Mouse (Mus musculus): Measurements from ENCODE around the gene Slc25a11. TPM values are rescaled to one million over a fixed set of nuclear protein-coding genes. Genes with fewer than 3 reads are reported as not detected.
A peak's percentile ranks its signal among the peaks of the same experiment; 100 is the strongest.

Gene Slc25a11
- polyA plus RNA-seq, 1 experiment from 2014 or later = 156 TPM

GRCm38 (mm10) chr11:70669582-70670345 lies 22.5 kb upstream of the Slc25a11 start:
- H3K9ac ChIP-seq (ENCODE audit: low read length) = peak overlapping the region; percentile 81
- peaks cover 16% of the 10 kb centered on the region for H3K4me1 ChIP-seq (replicated peaks; ENCODE audit: control insufficient read depth, insufficient read depth, low read length)
- under 1% methylated on average over 31 of the region's 31 CpGs for WGBS
- peak; percentile 23 for ATAC-seq (ENCODE audit: low read depth)
- H3K27ac ChIP-seq (ENCODE audit: low read length) = peak overlapping the region; percentile 99
- H3K4me3 ChIP-seq (ENCODE audit: low read length) = peak overlapping the region; percentile 69
- H3K27me3 ChIP-seq (ENCODE audit: control insufficient read depth, insufficient read depth, low read depth, low read length) = no peaks in the 10 kb centered on the region
- H3K9me3 ChIP-seq (ENCODE audit: control insufficient read depth, low read length) = no peaks in the 10 kb centered on the region
- peaks cover 6% of the 10 kb centered on the region; the same call in 1 of the 2 replicates for H3K36me3 ChIP-seq (ENCODE audit: control insufficient read depth, insufficient read depth, low read length)
- peak overlapping the region; percentile 87 for H3K4me2 ChIP-seq (ENCODE audit: low read depth, low read length)

GRCm38 (mm10) chr11:70668771-70669505 lies 21.7 kb upstream of the Slc25a11 start, which contains the start of gene Spag7:
Spag7 (minus strand) TSS chr11:70669416.
- Histone ChIP-seq H3K4me3 (ENCODE audit: low read length) (peak within 1 kb of the TSS; percentile 69), H3K4me1 (replicated peaks; ENCODE audit: control insufficient read depth, insufficient read depth, low read length) (peaks cover 16% of the 10 kb centered on the region), H3K27ac (ENCODE audit: low read length) (peak within 1 kb of the TSS; percentile 99), H3K9ac (ENCODE audit: low read length) (peak within 1 kb of the TSS; percentile 81), H3K27me3 (ENCODE audit: control insufficient read depth, insufficient read depth, low read depth, low read length) (no peaks in the 10 kb centered on the region), H3K4me2 (ENCODE audit: low read depth, low read length) (peak within 1 kb of the TSS; percentile 87), H3K9me3 (ENCODE audit: control insufficient read depth, low read length) (no peaks in the 10 kb centered on the region), H3K36me3 (ENCODE audit: control insufficient read depth, insufficient read depth, low read length) (peaks cover 15% of the 10 kb centered on the region; the same call in 1 of the 2 replicates)
- ATAC-seq (ENCODE audit: low read depth) = peak; percentile 96
- under 1% methylated on average over 44 of the region's 44 CpGs for WGBS

GRCm38 (mm10) chr11:70668335-70668770 lies 21.1 kb upstream of the Slc25a11 start:
- WGBS = under 1% methylated on average over 15 of the region's 15 CpGs
- peak overlapping the region; percentile 74 for H3K9ac ChIP-seq (ENCODE audit: low read length)
- peak; percentile 63 for ATAC-seq (ENCODE audit: low read depth)
- H3K4me1 ChIP-seq (replicated peaks; ENCODE audit: control insufficient read depth, insufficient read depth, low read length) = peaks cover 16% of the 10 kb centered on the region
- H3K27me3 ChIP-seq (ENCODE audit: control insufficient read depth, insufficient read depth, low read depth, low read length) = no peaks in the 10 kb centered on the region
- H3K4me2 ChIP-seq (ENCODE audit: low read depth, low read length) = peak overlapping the region; percentile 87
- peaks cover 18% of the 10 kb centered on the region; the same call in 1 of the 2 replicates for H3K36me3 ChIP-seq (ENCODE audit: control insufficient read depth, insufficient read depth, low read length)
- H3K4me3 ChIP-seq (ENCODE audit: low read length) = peak overlapping the region; percentile 69
- H3K9me3 ChIP-seq (ENCODE audit: control insufficient read depth, low read length) = no peaks in the 10 kb centered on the region
- peak overlapping the region; percentile 96 for H3K27ac ChIP-seq (ENCODE audit: low read length)

- Histone ChIP-seq H3K36me3 (ENCODE audit: control insufficient read depth, insufficient read depth, low read length) (peaks cover 26% of the 10 kb centered on the region), H3K4me1 (replicated peaks; ENCODE audit: control insufficient read depth, insufficient read depth, low read length) (peaks cover 16% of the 10 kb centered on the region), H3K27me3 (ENCODE audit: control insufficient read depth, insufficient read depth, low read depth, low read length) (no peaks in the 10 kb centered on the region), H3K9ac (ENCODE audit: low read length) (peak overlapping the region; percentile 74), H3K27ac (ENCODE audit: low read length) (peak overlapping the region; percentile 96), H3K9me3 (ENCODE audit: control insufficient read depth, low read length) (no peaks in the 10 kb centered on the region), H3K4me2 (ENCODE audit: low read depth, low read length) (peak overlapping the region; percentile 87), H3K4me3 (ENCODE audit: low read length) (peak overlapping the region; percentile 69)
- ATAC-seq (ENCODE audit: low read depth) = no peak
- 51% methylated on average over 14 of the region's 14 CpGs for WGBS
Observed at GRCm38 (mm10) chr11:70667271-70668150, 20.2 kb upstream of the Slc25a11 start.

- H3K36me3 ChIP-seq (ENCODE audit: control insufficient read depth, insufficient read depth, low read length) = peaks cover 27% of the 10 kb centered on the region
- no peak overlapping the region for H3K4me3 ChIP-seq (ENCODE audit: low read length)
- no peak for ATAC-seq (ENCODE audit: low read depth)
- H3K27ac ChIP-seq (ENCODE audit: low read length) = no peak overlapping the region
- whole genome bisulfite sequencing = 87% methylated on average over 8 of the region's 8 CpGs
- no peak overlapping the region for H3K4me2 ChIP-seq (ENCODE audit: low read depth, low read length)
- H3K27me3 ChIP-seq (ENCODE audit: control insufficient read depth, insufficient read depth, low read depth, low read length) = no peaks in the 10 kb centered on the region
- H3K9me3 ChIP-seq (ENCODE audit: control insufficient read depth, low read length) = no peaks in the 10 kb centered on the region
- no peak overlapping the region for H3K9ac ChIP-seq (ENCODE audit: low read length)
- H3K4me1 ChIP-seq (replicated peaks; ENCODE audit: control insufficient read depth, insufficient read depth, low read length) = peaks cover 16% of the 10 kb centered on the region
Observed at GRCm38 (mm10) chr11:70666687-70667086, 19.4 kb upstream of the Slc25a11 start.

GRCm38 (mm10) chr11:70664741-70665140 lies 17.5 kb upstream of the Slc25a11 start:
- ATAC-seq (ENCODE audit: low read depth) = no peak
- WGBS = 89% methylated on average over 9 of the region's 9 CpGs
- Histone ChIP-seq H3K4me1 (replicated peaks; ENCODE audit: control insufficient read depth, insufficient read depth, low read length) (peaks cover 10% of the 10 kb centered on the region), H3K9ac (ENCODE audit: low read length) (no peak overlapping the region), H3K4me3 (ENCODE audit: low read length) (no peak overlapping the region), H3K4me2 (ENCODE audit: low read depth, low read length) (no peak overlapping the region), H3K36me3 (ENCODE audit: control insufficient read depth, insufficient read depth, low read length) (peaks cover 27% of the 10 kb centered on the region), H3K9me3 (ENCODE audit: control insufficient read depth, low read length) (no peaks in the 10 kb centered on the region), H3K27me3 (ENCODE audit: control insufficient read depth, insufficient read depth, low read depth, low read length) (no peaks in the 10 kb centered on the region), H3K27ac (ENCODE audit: low read length) (no peak overlapping the region)

GRCm38 (mm10) chr11:70663957-70664356 lies 16.7 kb upstream of the Slc25a11 start:
- no peak overlapping the region for H3K9ac ChIP-seq (ENCODE audit: low read length)
- H3K27me3 ChIP-seq (ENCODE audit: control insufficient read depth, insufficient read depth, low read depth, low read length) = no peaks in the 10 kb centered on the region
- peaks cover 10% of the 10 kb centered on the region for H3K4me1 ChIP-seq (replicated peaks; ENCODE audit: control insufficient read depth, insufficient read depth, low read length)
- no peak overlapping the region for H3K4me2 ChIP-seq (ENCODE audit: low read depth, low read length)
- WGBS = 90% methylated on average over 6 of the region's 6 CpGs
- no peak for ATAC-seq (ENCODE audit: low read depth)
- peaks cover 29% of the 10 kb centered on the region for H3K36me3 ChIP-seq (ENCODE audit: control insufficient read depth, insufficient read depth, low read length)
- no peaks in the 10 kb centered on the region for H3K9me3 ChIP-seq (ENCODE audit: control insufficient read depth, low read length)
- no peak overlapping the region for H3K27ac ChIP-seq (ENCODE audit: low read length)
- no peak overlapping the region for H3K4me3 ChIP-seq (ENCODE audit: low read length)

- H3K4me2 ChIP-seq (ENCODE audit: low read depth, low read length) = no peak overlapping the region
- H3K27ac ChIP-seq (ENCODE audit: low read length) = no peak overlapping the region
- peaks cover 29% of the 10 kb centered on the region for H3K36me3 ChIP-seq (ENCODE audit: control insufficient read depth, insufficient read depth, low read length)
- no peak overlapping the region for H3K9ac ChIP-seq (ENCODE audit: low read length)
- ATAC-seq (ENCODE audit: low read depth) = no peak
- peaks cover 10% of the 10 kb centered on the region for H3K4me1 ChIP-seq (replicated peaks; ENCODE audit: control insufficient read depth, insufficient read depth, low read length)
- no peaks in the 10 kb centered on the region for H3K27me3 ChIP-seq (ENCODE audit: control insufficient read depth, insufficient read depth, low read depth, low read length)
- no peaks in the 10 kb centered on the region for H3K9me3 ChIP-seq (ENCODE audit: control insufficient read depth, low read length)
- 89% methylated on average over 8 of the region's 8 CpGs for WGBS
- H3K4me3 ChIP-seq (ENCODE audit: low read length) = no peak overlapping the region
Observed at GRCm38 (mm10) chr11:70663101-70663500, 15.8 kb upstream of the Slc25a11 start.

Measured in lung, embryonic 16.5 days (tissue).